Mouse (Mus musculus): ENCODE results near the gene Ascc3. TPM values are rescaled to one million over a fixed set of nuclear protein-coding genes. Genes with fewer than 3 reads are reported as not detected.

Ascc3 gene
- polyA plus RNA-seq, 1 experiment from 2014 or later: 15.3 TPM

DNA sequence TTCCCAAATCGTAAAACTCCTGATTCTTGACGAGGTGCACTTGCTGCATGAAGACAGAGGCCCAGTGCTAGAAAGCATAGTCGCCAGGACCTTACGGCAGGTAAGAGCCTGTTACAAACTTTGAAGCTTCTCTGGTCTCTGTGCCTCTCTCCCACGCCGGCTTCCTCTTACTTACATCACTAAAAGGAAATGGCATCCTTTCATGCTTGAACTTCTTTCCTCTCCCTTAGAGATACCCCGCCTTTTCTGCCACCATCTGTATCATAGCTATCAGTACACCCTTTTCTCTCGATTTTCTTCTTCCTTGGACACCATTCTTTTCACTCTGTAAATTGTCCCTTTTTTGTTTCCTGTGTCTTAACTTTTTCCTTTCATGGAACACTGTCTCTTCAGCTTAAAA, 58.1 kb downstream of the Ascc3 start:
- no peaks in the 10 kb centered on the region for H3K4me1 ChIP-seq (ENCODE audit: control insufficient read depth, insufficient read depth, low read length)
- H3K4me2 ChIP-seq (ENCODE audit: low read depth, low read length): no peak overlapping the region
- no peak overlapping the region for H3K9ac ChIP-seq (ENCODE audit: low read length)
- H3K9me3 ChIP-seq (replicated peaks; ENCODE audit: control insufficient read depth, low read length): no peaks in the 10 kb centered on the region
- H3K27me3 ChIP-seq (ENCODE audit: control insufficient read depth, insufficient read depth, low read length): no peaks in the 10 kb centered on the region
- 84% methylated on average over 8 of the region's 8 CpGs for WGBS
- H3K4me3 ChIP-seq (ENCODE audit: low read length): no peak overlapping the region
- no peak for ATAC-seq (replicated peaks; ENCODE audit: extremely low read depth, insufficient read depth, low FRiP score)
- peaks cover 12% of the 10 kb centered on the region for H3K36me3 ChIP-seq (ENCODE audit: control insufficient read depth, insufficient read depth)
- no peak overlapping the region for H3K27ac ChIP-seq (ENCODE audit: low read length)

DNA sequence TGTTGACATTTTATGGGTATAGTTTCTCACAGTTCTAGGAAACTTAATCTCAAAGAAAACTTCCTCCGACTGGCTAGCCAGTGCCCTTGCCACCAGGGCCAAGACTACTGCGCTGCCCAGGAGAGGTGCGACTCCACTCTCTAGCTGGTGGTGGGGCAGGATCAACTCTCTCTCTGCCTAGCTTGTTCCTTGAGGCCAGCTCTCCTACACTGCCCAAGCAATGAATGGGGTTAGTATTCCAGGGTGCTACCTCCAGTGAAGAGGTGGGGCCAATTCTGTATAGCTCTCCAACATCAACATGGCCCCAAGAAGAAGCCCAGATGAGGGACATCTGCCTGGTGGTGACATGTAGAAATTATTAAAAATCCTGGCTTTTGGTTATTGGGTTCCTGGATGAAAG, 61.1 kb downstream of the Ascc3 start:
- Histone ChIP-seq H3K4me3 (ENCODE audit: low read length) (no peak overlapping the region), H3K4me2 (ENCODE audit: low read depth, low read length) (no peak overlapping the region), H3K27ac (ENCODE audit: low read length) (no peak overlapping the region), H3K4me1 (ENCODE audit: control insufficient read depth, insufficient read depth, low read length) (no peaks in the 10 kb centered on the region), H3K27me3 (ENCODE audit: control insufficient read depth, insufficient read depth, low read length) (no peaks in the 10 kb centered on the region), H3K36me3 (ENCODE audit: control insufficient read depth, insufficient read depth) (peaks cover 12% of the 10 kb centered on the region), H3K9me3 (replicated peaks; ENCODE audit: control insufficient read depth, low read length) (no peaks in the 10 kb centered on the region), H3K9ac (ENCODE audit: low read length) (no peak overlapping the region)
- no peak for ATAC-seq (replicated peaks; ENCODE audit: extremely low read depth, insufficient read depth, low FRiP score)
- 97% methylated on average over 3 of the region's 3 CpGs for WGBS

DNA sequence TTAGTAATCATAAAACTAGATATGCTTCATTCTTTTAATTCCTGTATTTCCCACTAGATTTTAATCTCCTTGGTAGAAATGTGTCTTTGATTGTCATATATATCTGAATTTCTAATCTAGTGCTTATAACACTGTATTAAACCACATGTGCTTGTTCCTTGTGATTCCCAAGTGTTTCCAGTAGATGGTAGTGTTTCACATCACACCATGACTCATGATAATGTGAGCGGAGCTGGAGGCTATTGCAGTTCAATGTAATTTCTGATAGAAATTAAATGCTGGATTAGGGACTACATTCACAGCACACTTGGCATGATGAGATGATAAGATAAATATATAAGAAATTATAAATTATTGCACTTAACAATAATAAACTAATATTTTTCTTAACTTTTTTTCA, 64.9 kb downstream of the Ascc3 start:
- 26% methylated on average over 1 of the region's 1 CpGs for WGBS
- H3K9me3 ChIP-seq (replicated peaks; ENCODE audit: control insufficient read depth, low read length): no peaks in the 10 kb centered on the region
- no peak overlapping the region for H3K9ac ChIP-seq (ENCODE audit: low read length)
- no peak overlapping the region for H3K4me3 ChIP-seq (ENCODE audit: low read length)
- H3K27ac ChIP-seq (ENCODE audit: low read length): no peak overlapping the region
- peaks cover 9% of the 10 kb centered on the region; the same call in 1 of the 2 replicates for H3K36me3 ChIP-seq (ENCODE audit: control insufficient read depth, insufficient read depth)
- ATAC-seq (replicated peaks; ENCODE audit: extremely low read depth, insufficient read depth, low FRiP score): no peak
- no peaks in the 10 kb centered on the region for H3K4me1 ChIP-seq (ENCODE audit: control insufficient read depth, insufficient read depth, low read length)
- no peak overlapping the region for H3K4me2 ChIP-seq (ENCODE audit: low read depth, low read length)
- no peaks in the 10 kb centered on the region for H3K27me3 ChIP-seq (ENCODE audit: control insufficient read depth, insufficient read depth, low read length)

DNA sequence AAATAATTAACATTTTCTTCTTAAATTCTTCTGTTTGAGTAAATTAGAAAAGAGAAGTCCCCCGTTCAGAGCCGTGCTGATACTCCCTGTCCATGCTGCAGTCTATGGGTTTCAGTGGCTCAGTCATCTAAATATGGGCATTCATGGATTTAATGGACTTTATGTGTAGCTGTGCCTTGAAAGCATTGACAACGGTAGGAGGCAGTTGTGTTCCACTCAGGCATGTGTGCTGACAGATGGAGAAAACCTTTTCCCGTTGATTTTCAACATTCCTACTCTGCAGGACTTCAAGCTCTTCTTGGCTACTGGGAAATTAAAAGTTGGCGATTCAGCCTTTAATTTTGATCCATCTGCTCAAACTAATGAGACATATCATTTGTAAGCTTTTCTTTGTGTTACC, 79.0 kb downstream of the Ascc3 start:
- no peak overlapping the region for H3K9ac ChIP-seq (ENCODE audit: low read length)
- H3K4me3 ChIP-seq (ENCODE audit: low read length): no peak overlapping the region
- no peak for ATAC-seq (replicated peaks; ENCODE audit: extremely low read depth, insufficient read depth, low FRiP score)
- 75% methylated on average over 5 of the region's 5 CpGs for WGBS
- H3K4me2 ChIP-seq (ENCODE audit: low read depth, low read length): no peak overlapping the region
- H3K27ac ChIP-seq (ENCODE audit: low read length): no peak overlapping the region
- no peaks in the 10 kb centered on the region for H3K36me3 ChIP-seq (ENCODE audit: control insufficient read depth, insufficient read depth)
- H3K27me3 ChIP-seq (ENCODE audit: control insufficient read depth, insufficient read depth, low read length): no peaks in the 10 kb centered on the region
- peaks cover 4% of the 10 kb centered on the region; the same call in 1 of the 2 replicates for H3K4me1 ChIP-seq (ENCODE audit: control insufficient read depth, insufficient read depth, low read length)
- no peaks in the 10 kb centered on the region for H3K9me3 ChIP-seq (replicated peaks; ENCODE audit: control insufficient read depth, low read length)

DNA sequence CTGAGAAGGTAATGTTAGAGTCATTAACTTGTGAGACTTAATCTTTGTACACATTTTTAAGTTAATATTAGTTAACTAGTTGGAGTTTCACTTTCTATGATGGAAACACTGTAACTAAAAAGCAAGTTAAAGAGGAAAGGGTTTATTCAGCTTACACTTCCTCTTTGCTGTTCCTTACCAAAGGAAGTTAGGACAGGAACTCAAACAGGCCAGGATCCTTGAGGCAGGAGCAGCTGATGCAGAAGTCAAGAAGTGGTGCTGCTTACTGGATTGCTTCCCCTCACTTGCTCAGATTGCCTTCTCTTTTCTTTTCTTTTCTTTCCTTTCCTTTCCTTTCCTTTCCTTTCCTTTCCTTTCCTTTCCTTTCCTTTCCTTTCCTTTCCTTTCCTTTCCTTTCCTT, 97.9 kb downstream of the Ascc3 start:
- no peak overlapping the region for H3K27ac ChIP-seq (ENCODE audit: low read length)
- ATAC-seq (replicated peaks; ENCODE audit: extremely low read depth, insufficient read depth, low FRiP score): no peak

DNA sequence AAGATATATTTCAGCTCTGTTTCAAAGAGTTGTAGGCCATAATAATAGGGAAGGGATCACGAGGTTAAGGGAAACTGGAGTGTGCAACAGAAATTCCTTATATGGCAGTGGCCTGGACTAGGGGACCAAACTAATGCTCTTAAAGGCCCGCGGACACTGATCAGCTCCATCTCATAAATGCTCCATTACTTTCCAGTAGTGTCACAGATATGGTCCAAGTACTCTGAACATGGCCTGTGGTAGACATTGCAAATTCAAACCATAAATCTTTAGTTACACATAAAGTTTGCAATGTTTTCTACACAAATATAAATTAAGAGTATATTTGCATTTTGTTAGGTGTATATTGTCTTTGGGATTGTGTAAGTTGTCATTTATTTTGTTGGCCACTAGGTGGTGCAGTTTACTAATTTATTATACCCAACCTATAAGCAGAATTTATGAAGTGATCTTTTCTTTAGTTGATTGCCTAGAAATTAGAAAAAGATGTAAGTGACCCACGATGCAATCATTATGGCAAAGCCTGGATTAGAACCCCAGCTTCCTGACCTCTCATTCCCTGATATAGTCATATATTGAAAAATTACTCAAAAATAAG, 106.5 kb downstream of the Ascc3 start:
- no peak overlapping the region for H3K4me3 ChIP-seq (ENCODE audit: low read length)
- ATAC-seq (replicated peaks; ENCODE audit: extremely low read depth, insufficient read depth, low FRiP score): no peak
- no peak overlapping the region for H3K4me2 ChIP-seq (ENCODE audit: low read depth, low read length)
- H3K4me1 ChIP-seq (ENCODE audit: control insufficient read depth, insufficient read depth, low read length): no peaks in the 10 kb centered on the region
- WGBS: 55% methylated on average over 4 of the region's 4 CpGs
- no peaks in the 10 kb centered on the region for H3K9me3 ChIP-seq (replicated peaks; ENCODE audit: control insufficient read depth, low read length)
- H3K9ac ChIP-seq (ENCODE audit: low read length): no peak overlapping the region
- H3K36me3 ChIP-seq (ENCODE audit: control insufficient read depth, insufficient read depth): 0 out of 2 replicates have a peak, but pooled peaks cover 4% of the 10 kb centered on the region
- no peaks in the 10 kb centered on the region for H3K27me3 ChIP-seq (ENCODE audit: control insufficient read depth, insufficient read depth, low read length)
- H3K27ac ChIP-seq (ENCODE audit: low read length): no peak overlapping the region

More for the DNA sequence above, 97.9 kb downstream of the Ascc3 start:
- Histone ChIP-seq H3K4me3 (ENCODE audit: low read length) (no peak overlapping the region), H3K9ac (ENCODE audit: low read length) (no peak overlapping the region), H3K4me1 (ENCODE audit: control insufficient read depth, insufficient read depth, low read length) (no peaks in the 10 kb centered on the region), H3K27me3 (ENCODE audit: control insufficient read depth, insufficient read depth, low read length) (no peaks in the 10 kb centered on the region), H3K9me3 (replicated peaks; ENCODE audit: control insufficient read depth, low read length) (no peaks in the 10 kb centered on the region), H3K36me3 (ENCODE audit: control insufficient read depth, insufficient read depth) (0 out of 2 replicates have a peak, but pooled peaks cover 1% of the 10 kb centered on the region), H3K4me2 (ENCODE audit: low read depth, low read length) (no peak overlapping the region)

DNA sequence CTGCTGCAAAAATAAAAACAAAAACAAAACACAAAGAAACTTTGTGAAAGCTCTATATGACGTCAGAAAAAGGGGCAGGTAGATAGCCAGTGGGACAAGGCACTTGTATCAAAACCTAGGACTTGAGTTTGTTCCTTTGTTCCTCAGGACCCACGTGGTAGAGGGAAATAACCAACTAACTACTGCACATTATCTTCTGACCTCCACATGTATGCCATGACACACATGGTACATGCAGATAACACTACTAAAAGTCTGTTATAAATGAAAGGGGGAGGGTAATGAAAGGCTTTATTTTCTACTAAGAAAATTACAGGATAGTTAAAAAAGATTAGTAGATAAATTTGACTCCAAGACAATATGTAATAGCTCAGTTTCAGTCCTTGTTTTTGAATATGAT, 109.3 kb downstream of the Ascc3 start:
- H3K4me2 ChIP-seq (ENCODE audit: low read depth, low read length): no peak overlapping the region
- H3K9me3 ChIP-seq (replicated peaks; ENCODE audit: control insufficient read depth, low read length): no peaks in the 10 kb centered on the region
- 0 out of 2 replicates have a peak, but pooled peaks cover 4% of the 10 kb centered on the region for H3K36me3 ChIP-seq (ENCODE audit: control insufficient read depth, insufficient read depth)
- WGBS: 60% methylated on average over 2 of the region's 2 CpGs
- H3K27me3 ChIP-seq (ENCODE audit: control insufficient read depth, insufficient read depth, low read length): no peaks in the 10 kb centered on the region
- no peak overlapping the region for H3K9ac ChIP-seq (ENCODE audit: low read length)
- ATAC-seq (replicated peaks; ENCODE audit: extremely low read depth, insufficient read depth, low FRiP score): no peak
- H3K4me3 ChIP-seq (ENCODE audit: low read length): no peak overlapping the region
- no peaks in the 10 kb centered on the region for H3K4me1 ChIP-seq (ENCODE audit: control insufficient read depth, insufficient read depth, low read length)
- no peak overlapping the region for H3K27ac ChIP-seq (ENCODE audit: low read length)

DNA sequence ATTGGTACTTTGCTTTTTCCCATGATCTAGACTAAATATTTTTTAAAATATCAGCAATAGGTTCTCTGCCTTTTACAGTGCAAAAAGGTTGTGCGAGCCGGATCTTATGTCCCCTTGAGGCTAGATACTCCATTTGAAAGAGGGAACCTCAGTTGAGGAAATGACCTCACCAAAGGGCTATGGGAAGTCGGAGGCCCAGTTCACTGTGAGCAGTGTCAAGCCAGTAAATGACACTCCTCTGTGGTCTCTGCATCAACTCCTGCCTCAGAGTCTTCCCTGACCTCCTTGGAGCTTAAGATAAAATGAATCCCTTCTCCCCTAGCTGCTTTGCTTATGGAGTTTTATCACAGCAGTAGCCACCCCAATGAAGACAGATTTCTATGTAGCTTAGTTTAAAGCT, 109.9 kb downstream of the Ascc3 start:
- no peak for ATAC-seq (replicated peaks; ENCODE audit: extremely low read depth, insufficient read depth, low FRiP score)
- 48% methylated on average over 3 of the region's 3 CpGs for WGBS
- Histone ChIP-seq H3K36me3 (ENCODE audit: control insufficient read depth, insufficient read depth) (0 out of 2 replicates have a peak, but pooled peaks cover 4% of the 10 kb centered on the region), H3K27ac (ENCODE audit: low read length) (no peak overlapping the region), H3K4me1 (ENCODE audit: control insufficient read depth, insufficient read depth, low read length) (no peaks in the 10 kb centered on the region), H3K27me3 (ENCODE audit: control insufficient read depth, insufficient read depth, low read length) (no peaks in the 10 kb centered on the region), H3K9me3 (replicated peaks; ENCODE audit: control insufficient read depth, low read length) (no peaks in the 10 kb centered on the region), H3K9ac (ENCODE audit: low read length) (no peak overlapping the region), H3K4me2 (ENCODE audit: low read depth, low read length) (no peak overlapping the region), H3K4me3 (ENCODE audit: low read length) (no peak overlapping the region)

DNA sequence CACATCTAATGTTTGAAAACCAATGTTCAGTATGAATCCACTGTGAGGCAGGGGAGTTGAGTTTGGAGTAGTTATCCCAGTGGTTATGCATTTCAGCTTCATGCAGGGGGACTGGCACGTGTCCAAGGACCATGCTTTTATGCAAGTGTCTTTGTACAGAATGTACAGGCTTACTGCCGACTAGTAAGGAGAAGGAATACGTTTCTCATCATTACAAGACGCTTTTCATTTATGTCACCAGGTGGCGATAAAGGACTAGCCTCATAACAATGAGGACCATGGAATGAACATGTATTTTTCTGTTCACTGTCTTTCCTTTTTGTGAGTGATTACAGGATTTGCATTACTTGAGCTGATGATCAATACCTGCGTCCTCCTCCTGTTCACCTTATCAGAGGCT, 111.7 kb downstream of the Ascc3 start:
- Histone ChIP-seq H3K9ac (ENCODE audit: low read length) (no peak overlapping the region), H3K36me3 (ENCODE audit: control insufficient read depth, insufficient read depth) (peaks cover 4% of the 10 kb centered on the region), H3K27ac (ENCODE audit: low read length) (no peak overlapping the region), H3K4me3 (ENCODE audit: low read length) (no peak overlapping the region), H3K4me1 (ENCODE audit: control insufficient read depth, insufficient read depth, low read length) (no peaks in the 10 kb centered on the region), H3K4me2 (ENCODE audit: low read depth, low read length) (no peak overlapping the region), H3K9me3 (replicated peaks; ENCODE audit: control insufficient read depth, low read length) (no peaks in the 10 kb centered on the region), H3K27me3 (ENCODE audit: control insufficient read depth, insufficient read depth, low read length) (no peaks in the 10 kb centered on the region)
- no peak; the same call in 1 of the 2 replicates for ATAC-seq (replicated peaks; ENCODE audit: extremely low read depth, insufficient read depth, low FRiP score)
- 18% methylated on average over 6 of the region's 6 CpGs for WGBS

Data from heart, embryonic 16.5 days (tissue).